Mouse (Mus musculus) kidney, adult 9 months (tissue): ENCODE measurements at regions not wholly inside any gene's neighbourhood (a gene's known extent, or its start where the extent isn't known, plus 50 kb on each side); places are given as distances from the start of the nearest gene placed in this dataset.

ENCODE experiments used
- DNase-seq: peaks from one replicate; pipeline ENCODE4 v3.0.0; 2022

DNA sequence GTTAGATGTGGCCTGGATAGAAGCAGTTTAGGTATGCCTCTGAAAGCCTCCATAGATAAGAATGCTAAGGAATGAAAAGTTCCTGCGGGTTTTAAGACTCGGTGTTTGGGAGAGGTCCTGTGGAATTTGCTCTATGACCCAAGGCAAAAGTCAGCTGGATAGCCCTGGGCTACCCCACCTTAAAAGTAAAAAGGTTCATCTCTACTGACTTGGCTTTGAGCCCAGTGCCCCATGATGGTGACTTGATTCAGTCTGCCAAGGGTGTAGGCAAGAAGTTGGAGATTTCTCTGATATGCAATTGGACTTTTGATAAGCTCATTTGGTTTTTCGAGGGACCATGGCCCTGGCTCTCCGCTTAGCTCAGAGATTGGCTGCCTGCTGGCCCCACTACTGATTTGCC is 78.8 kb upstream of the Herc3 start:
- DNase-seq, result peak; percentile 31

DNA sequence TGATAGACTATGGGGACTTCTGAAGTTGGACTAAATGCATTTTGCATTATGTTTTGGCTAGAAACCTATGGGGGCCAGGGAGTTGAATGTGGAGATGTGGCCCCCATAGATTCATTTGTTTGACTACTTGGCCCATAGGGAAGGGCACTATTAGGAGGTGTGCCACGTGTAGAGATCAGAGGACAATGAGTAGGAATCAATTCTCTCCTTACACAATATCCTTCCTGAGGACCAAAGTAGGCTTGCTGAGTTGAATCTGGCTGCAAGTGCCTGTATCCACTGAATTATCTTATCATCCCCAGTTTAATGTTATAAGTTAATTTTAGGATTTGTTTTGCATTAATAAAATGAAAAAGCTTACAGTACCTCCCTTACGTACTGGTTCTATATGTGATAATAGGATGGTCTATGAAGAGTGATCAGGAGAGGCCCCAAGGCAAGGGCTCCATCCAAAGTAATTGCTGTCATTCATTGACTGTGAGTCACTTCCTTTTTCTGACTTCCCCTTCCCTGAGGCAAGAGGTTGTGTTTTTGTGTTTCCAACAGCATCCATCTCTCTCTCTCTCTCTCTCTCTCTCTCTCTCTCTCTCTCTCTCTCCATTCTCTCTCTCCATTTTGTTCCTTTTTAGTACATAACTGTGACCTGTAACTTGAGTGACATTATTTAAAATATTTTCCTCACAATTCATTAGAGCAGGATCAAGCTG is 74.8 kb upstream of the Herc3 start:
- DNase-seq, result no peak

DNA sequence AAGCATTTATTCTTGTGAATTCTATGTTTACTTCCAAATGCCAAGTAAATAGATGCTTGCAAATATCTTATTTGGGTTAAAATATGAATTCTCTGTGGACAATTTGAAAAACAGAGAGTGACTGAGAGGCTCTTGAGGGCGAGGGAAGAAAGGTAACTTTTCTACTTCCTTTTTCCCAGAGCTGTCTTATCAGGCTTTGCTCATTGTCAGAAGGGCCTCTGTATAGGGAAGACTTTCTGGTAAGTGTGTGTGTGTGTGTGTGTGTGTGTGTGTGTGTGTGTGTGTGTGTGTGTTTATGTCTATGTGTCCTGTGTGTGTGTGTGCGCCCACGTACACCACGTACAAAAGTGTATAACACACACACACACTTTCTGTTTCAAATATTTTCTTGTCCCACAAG is 73.9 kb upstream of the Herc3 start:
- no peak for DNase-seq

DNA sequence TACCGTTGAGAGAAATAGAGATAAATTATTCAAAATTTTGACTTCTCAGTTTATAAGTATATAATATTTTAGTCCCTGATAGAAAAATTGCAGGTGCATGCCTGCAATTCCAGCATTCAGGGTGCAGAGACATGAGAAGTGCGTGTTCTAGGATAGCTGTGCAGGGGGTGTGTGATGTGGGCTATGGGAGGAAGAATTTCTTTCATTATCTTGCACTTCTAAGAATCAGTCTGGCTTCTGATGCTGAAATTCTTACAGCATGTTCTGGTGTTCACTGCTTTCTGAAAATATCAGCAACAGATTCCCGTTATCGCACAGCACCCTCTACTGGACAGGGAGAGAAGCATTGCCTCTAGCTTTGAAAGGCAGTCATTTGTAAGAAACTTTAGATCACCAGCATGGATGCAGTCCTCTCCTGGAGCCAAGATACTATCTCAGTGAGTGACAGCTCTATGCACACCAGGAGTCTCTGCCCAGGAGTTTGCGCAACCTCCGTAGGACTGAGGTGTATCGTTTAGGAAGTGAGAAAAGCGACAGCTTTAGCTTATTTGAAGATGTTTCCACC is 60.5 kb upstream of the Herc3 start:
- peak; percentile 63 for DNase-seq

DNA sequence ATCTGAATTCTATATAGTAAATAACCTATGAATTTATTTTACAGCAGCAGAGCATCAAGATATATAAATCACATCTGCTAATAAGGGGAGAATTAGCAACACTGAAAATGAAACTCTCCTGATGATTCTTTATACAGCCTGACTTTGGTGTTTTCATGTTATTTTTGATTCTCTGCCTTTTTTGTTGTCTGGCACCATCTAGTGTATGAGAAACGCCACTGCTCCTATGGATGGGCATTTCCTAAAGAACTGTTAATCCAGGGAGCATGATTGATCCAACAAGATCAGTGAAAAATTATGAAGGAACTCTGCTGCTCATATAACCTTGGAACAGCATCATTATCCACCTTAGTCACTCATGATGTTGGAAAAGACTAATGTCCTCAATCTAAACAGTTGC is 59.3 kb upstream of the Herc3 start:
- DNase-seq, result peak; percentile 59
